Mouse (Mus musculus) kidney, postnatal 25 days (tissue): ENCODE measurements around the gene Spsb3.

ENCODE experiments used
- DNase-seq, 2 experiments: peaks; one replicate each; pipeline ENCODE4 v3.0.0; 2021; ENCODE audit warnings: mixed read lengths in 2 of 2

Gene Spsb3

GRCm38 (mm10) chr17:24886134-24886931 lies at the start of gene Spsb3, which contains the start of gene Nubp2:
Gene Spsb3, plus strand, starts transcription at chr17:24886643.
Gene Nubp2, minus strand, starts transcription at chr17:24886349.
- peak; percentile 99 to 100 for DNase-seq

DNA sequence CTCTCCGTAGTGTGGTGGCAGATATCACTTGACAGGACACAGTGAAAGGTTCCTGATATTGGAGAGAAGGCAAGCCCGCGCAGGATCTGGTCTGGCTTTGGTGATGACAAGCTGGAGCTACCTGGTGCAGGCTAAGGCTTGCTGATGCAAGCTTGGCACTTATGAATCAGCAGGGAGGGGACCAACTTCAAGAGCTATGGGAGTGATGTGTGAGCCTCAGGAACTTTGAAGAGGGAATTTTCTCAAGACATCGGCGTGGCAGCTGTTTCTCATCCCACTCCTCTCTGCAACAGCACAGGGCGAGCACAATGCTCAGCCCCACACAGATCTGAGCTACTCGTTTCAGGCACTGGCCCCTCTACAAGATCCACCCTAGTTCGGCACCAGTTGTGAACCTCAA lies 46.6 kb upstream of the Spsb3 start, which contains the start of gene Hagh:
Gene Hagh (plus strand): TSS at position 302 of the 400 bp plus-strand sequence.
- no peak for DNase-seq

DNA sequence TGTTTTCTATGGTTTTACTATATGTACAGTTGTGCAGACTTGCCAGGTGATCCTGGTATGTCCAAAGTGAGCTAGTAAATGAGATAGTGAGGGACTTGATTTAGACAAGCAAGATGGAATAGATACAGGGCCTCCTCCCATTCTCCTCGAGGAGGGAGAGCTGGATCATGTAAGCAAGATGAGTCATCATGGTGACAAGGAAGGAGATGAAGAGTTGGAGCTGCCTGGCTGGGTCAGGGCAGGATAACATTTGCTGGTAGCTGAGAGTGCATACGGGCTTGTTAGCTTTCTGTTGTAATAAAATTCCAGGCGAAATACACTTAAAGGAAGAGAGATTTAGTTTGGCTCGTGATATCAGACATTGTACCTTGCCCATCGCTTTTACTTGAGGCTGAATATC lies 46.1 kb upstream of the Spsb3 start:
- DNase-seq, result no peak

GRCm38 (mm10) chr17:24841133-24841532 lies 45.3 kb upstream of the Spsb3 start:
- DNase-seq, result peak; percentile 75 to 76

DNA sequence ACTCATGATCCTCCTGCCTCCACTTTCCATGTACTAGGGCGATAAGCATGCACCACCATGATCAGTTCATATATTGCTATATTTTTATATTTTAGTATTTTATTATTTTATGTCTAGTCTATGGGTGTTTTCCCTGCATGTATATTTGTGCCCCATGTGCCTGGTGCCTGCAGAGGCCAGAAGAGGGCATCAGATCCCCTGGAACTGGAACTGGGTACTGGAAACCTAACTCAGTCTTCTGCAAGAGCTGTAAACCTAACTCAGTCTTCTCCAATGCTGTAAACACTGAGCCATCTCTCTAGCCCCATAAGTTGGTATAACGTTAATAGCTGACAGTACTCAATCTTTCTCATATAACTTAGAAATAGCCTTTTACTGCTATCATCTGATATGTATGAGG lies 43.8 kb upstream of the Spsb3 start:
- DNase-seq, result peak; percentile 44 to 69

DNA sequence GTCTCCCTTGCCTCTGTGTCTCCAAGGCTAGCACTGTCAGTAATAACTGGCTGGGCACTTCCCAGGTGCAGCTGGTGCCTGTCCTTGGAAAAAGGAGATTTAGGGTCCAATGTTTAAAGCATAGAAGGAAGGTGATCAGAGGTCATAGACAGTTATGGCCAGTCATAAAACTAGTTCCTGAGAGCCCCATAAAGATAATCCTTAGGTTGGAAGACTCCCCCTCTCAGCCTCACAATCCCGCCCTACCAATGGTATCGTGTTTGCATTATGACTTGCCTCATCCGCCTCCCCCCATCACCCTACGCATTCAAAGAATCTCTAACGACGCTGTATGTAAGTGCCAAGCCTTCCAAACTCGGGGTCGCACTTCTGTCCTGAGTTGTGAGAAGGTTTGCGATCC lies 41.9 kb upstream of the Spsb3 start:
- no peak for DNase-seq

GRCm38 (mm10) chr17:24847386-24847785 lies 39.1 kb upstream of the Spsb3 start:
- DNase-seq, result peak; percentile 69 to 85

DNA sequence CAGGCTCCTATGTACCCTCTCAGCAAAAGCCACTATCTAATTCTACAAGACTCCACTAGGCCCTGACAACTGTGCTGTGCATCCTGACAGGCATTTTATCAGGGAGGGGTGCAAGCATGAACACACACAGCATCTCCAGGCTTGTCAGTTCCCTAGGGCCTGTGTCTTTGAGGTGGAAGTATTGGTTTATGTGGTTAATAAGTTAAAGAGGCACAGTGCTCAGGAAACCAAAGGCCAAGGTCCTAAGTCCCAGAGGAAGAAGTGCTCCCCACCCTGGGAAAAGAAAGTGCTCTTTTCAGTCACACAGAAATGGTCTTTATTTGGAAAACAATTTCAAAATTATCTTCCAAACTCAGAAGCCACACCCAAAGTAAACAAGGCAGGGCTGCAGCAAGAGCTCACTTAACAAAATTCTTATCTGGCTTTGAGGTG lies 37.8 kb upstream of the Spsb3 start:
- peak; percentile 48 to 72 for DNase-seq

- DNase-seq, result no peak
Observed at GRCm38 (mm10) chr17:24849733-24850064, 36.7 kb upstream of the Spsb3 start.

GRCm38 (mm10) chr17:24850065-24850772 lies 36.2 kb upstream of the Spsb3 start, which contains the start of gene Fahd1:
Gene Fahd1, minus strand, starts transcription at chr17:24850364.
- peak; percentile 98 to 99 for DNase-seq

GRCm38 (mm10) chr17:24850773-24851127 lies 35.7 kb upstream of the Spsb3 start:
- no peak for DNase-seq

GRCm38 (mm10) chr17:24851381-24852125 lies 34.9 kb upstream of the Spsb3 start:
- peak in 1 of 2 experiments; percentile 35 for DNase-seq

DNA sequence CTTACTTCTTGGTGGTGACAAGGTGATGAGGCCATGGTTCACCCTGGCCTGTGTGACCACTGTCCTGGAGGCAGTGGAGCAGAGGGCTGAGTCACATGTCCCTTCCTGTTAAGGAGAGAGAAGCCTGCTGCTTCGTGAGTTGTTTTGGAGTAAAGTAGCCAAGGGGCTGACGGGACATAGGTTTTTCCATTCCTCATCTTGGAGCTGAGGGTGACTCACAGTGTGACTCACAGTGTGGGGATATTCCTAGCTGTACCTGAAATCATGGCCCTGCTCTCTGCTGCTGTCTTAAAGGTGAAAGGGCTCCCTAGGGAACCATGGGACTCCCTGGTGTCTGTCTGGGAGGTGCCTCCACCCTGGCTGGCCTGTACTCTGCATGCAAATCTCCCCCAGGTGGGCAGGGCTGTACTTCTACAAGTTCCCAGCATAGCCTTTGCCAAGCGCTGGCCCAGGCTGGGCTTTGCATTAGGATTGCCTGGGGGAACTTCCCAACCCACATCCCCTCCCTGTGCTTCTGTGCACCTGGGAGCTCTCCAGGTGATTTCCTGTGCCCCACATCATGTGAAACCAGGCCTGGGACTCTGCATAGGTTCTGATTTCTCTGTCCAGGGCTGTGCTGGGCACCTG lies 30.5 kb upstream of the Spsb3 start:
- DNase-seq, result peak; percentile 38 to 78

DNA sequence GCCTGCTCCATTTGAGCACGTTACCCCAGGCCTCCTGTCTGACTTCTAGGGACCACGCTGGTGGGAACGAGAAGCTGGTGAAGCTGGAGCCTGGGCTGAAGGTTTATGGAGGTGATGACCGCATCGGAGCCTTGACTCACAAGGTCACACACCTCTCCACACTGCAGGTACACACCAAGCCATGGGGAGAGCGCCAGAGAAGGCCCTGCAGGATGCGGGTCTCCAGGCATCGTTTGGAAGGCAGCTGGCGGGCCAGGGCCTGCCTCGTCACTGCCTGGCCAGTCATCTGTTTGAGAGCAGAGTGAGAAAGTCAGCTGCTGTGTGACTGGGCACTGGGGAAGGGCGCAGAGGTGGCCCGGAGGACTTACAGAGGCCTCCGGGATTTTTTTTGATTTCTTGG lies 29.9 kb upstream of the Spsb3 start:
- peak in 1 of 2 experiments; percentile 40 for DNase-seq

DNA sequence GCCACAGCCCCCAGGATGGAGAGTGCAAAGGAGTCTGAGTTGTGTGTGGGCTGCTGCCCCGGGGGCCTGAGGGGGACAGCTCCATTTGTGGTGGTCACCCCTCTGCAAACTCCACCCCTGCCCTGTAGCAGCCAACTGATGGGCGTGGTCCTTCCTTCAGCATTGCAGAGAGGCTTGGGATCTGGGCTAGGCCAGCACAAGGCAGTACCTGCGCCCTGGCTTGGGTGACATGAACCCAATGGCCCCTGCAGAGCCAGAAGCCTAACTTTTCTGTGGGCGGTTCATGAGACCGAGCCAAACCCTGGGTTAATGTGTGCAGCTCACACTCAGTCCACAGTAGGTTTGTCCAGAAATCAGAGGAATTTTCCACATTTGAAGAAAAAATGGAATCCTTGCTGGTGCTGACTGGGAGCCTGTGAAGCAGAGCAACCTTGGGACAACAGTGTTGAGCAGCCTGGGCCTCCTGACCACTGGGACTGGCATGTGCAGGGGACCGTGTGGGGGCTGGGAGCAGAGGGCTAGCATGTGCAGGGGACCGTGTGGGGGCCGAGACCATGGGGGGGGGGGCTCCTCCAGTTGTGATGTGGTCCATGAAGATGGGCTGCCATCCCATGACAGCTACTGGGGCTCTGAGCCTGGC lies 28.5 kb upstream of the Spsb3 start:
- DNase-seq, result peak; percentile 81 to 95

GRCm38 (mm10) chr17:24858967-24859366 lies 27.5 kb upstream of the Spsb3 start:
- DNase-seq, result peak in 1 of 2 experiments; percentile 38

GRCm38 (mm10) chr17:24860076-24860475 lies 26.4 kb upstream of the Spsb3 start:
- peak in 1 of 2 experiments; percentile 26 for DNase-seq

GRCm38 (mm10) chr17:24861785-24862184 lies 24.7 kb upstream of the Spsb3 start:
- peak in 1 of 2 experiments; percentile 14 for DNase-seq

GRCm38 (mm10) chr17:24865776-24866175 lies 20.7 kb upstream of the Spsb3 start, which contains the start of gene Igfals:
Gene Igfals, plus strand, starts transcription at chr17:24865997.
- peak in 1 of 2 experiments; percentile 31 for DNase-seq

DNA sequence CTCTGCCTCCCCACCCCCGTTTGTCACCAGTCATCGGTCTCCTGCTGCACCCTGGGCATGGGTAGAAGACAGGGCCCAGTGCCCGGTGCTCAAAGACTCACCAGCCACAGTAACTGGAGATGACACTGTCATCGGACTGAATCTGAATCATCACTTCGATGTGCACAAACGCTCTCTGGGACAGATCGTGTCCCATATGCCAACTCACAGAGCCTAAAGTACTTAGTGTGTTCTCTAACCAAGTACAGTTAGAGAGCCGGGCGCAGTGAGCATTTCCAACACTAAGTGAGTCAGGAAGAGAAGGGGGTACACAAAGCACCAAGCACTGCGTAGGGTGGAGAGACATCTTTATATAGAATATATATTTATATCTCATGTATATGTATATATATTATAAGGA lies 18.5 kb upstream of the Spsb3 start:
- peak in 1 of 2 experiments; percentile 24 for DNase-seq

- DNase-seq, result no peak
Observed at GRCm38 (mm10) chr17:24873695-24874404, 12.6 kb upstream of the Spsb3 start.
